Mouse (Mus musculus) layer of hippocampus, postnatal 25 days (tissue): ENCODE data around the gene Myo1d. TPM values are rescaled to one million over a fixed set of nuclear protein-coding genes. Genes with fewer than 3 reads are reported as not detected.

Experiments used
- DNase-seq, 2 experiments: peaks; one replicate each; pipeline ENCODE4 v3.0.0; 2022; ENCODE audit warnings: mixed read lengths in 2 of 2, low spot score in 1 of 2; ENCODE audit errors: extremely low spot score in 1 of 2
- total RNA-seq, 2 experiments: library from RNA; stranded (reverse); gene quantifications; 2 replicates each; pipeline ENCODE4 v1.2.3; 2021

Gene Myo1d
- 1 to 10 TPM; 6.6 to 6.8 TPM for total RNA-seq

DNA sequence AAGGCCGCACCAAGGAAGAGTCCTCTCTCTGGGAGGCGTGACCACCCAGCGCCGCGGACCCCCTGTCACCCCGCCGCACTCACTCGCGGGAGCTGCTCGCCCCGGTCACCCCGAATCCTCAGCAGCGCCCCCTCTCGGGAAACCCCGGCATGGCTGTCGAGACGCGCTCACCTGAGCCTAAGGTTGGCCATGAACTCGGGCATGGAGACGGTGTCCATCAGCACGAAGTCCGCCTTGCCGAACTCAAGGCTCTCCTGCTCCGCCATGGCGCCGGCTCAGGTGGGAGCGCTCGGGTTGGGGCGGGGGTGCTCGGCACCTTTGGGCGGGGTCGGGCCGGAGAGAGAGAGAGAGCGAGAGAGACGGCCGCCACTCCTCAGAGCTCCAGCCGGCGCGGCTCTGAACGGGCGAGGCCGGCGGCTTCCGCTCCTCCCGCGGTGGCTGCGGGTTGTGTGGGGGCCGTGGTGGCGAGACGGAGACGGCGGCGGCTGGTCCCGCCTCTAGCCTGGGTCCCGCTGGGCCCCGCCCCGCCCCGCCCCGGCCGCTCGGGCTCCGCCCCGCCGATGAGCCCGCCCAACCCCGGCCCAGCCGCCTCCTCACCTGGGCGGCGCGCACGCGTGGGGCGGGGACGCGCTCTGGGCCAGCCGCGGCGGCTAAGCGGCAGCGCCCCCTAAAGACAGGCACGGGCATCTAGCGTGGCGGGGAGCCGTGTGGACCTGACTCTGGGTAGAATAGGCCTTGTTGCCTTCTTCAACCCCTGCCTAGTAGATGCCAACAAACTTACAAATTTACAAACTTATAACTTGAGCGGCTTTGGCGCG, at the start of gene Myo1d:
Myo1d (minus strand) TSS at position 499 of the 818 bp plus-strand sequence.
- peak; percentile 79 to 85 for DNase-seq

DNA sequence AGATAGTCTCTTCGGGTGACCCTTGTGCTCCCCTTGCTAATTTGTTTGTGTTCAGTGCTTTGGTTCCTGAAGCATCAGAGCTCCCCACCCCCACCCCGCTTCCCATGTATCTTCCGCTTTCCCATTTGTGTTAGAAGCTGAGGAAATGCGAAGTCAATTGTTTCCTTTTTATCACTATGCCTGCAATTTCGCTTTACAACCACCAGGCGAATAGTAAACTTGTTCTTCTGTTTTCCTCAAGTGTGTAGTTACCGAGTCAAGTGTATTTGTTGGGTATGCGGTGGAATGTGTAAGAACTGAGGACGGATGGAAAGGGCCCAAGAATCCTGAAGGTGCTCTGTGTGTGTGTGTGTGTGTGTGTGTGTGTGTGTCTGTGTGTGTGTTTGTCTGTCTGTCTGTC, 42.0 kb upstream of the Myo1d start:
- no peak for DNase-seq

DNA sequence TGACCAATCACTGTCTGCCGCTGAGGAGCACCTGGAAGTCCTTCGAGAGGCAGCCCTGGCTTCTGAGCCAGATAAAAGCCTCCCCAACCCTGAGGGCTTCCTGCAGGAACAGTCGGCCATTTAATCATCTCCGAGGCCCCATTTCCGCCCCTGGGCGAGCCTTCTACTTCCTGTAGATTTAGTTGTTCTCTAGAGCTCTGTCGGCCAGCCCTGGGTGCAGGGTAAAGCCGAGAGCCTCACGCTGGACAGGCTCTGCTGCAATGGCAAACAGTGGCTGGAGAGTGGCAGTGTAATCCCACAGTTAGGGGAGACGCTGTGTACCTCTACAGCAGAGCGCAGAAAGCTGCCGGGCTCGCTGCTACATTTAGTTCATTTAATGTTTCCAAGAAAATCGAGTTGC, 41.5 kb upstream of the Myo1d start:
- peak in 1 of 2 experiments; percentile 20 for DNase-seq

DNA sequence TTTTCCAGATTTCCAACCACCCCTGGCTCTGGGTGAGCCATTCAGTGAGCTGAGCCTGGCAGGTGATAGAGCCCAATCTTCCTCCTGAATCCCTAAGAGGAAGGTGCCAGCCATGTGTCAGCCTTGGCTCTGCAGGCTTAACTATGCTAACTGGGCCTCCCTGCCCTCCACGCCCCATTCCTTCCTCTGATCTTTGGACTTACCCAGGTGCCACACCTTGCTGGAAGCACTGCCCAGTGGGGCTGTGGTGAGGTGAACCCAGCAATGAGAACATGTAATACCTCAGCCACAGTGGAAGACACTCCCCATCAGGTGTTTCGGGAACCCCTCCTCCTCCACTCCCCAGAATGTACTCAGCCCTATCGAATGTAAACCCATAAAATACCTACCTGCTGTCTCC, 40.3 kb upstream of the Myo1d start:
- DNase-seq, result no peak

DNA sequence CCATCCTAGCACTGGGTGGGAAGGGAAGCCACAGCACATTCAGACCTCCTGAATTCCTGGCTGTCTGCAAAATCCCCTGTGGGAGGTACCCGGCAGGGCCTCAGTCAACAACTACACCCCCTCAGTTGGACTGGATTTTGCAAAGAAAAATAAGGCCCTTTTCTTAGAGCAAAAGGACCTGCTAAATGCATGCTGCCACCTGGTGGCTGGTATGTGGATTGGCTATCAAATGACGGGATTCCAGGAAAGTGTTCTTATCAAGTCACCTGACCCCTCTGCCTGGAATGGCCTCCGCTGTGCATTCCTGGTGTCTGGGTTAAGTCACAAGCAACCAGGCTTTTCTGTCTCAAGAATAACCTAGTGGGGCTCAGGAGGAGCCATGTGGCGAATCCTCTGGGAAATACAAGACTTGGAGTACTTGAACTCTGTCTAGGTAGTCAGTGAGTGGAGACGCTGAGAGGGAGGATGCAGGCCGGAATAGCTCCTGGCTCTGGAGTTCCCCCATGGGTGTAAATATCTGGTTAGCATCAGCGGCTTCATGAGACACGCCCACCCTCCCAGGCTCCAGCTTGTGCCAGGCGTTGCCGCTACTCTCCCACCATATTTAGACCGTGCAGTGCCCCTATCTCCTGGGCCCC, 38.4 kb upstream of the Myo1d start:
- peak; percentile 41 to 61 for DNase-seq

DNA sequence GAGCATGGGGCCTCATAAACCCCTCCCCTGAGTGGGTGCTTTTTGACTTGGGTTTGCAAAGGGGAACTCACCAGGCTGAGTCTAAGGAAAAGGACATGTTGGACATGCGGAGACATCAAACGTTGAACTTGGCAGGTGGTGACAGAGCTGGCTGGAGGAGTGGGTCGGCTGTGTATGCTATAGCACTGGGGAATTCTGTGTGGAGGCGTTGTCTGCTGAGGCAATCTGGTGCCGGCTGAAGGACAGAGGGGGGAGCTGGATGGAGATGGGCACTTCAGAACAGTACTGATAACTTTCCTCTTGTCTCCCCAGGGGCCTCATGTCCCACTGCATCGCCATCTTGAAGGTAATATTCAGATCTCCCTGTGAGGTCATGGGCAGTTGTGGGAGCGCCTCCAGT, 35.5 kb upstream of the Myo1d start:
- DNase-seq, result no peak

DNA sequence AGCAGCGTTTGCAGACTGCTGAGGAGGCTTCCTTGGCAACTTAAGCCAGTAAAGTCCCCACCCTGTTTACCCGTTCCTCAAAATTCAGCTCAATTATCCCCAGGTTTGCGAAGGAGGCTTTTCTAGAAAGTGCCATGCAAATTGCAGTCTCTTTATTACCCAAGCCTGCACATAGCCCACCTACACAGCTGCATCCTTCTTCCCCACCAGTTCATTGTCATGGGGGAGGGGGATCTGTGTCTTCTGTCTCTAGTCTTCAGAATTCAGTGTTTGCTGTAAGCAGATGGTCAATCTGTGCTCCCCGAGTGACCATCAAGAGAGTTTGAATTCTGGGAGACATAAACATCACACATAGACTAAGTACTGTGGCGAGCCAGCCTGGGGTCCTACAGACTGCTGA, 31.3 kb upstream of the Myo1d start:
- DNase-seq, result no peak

DNA sequence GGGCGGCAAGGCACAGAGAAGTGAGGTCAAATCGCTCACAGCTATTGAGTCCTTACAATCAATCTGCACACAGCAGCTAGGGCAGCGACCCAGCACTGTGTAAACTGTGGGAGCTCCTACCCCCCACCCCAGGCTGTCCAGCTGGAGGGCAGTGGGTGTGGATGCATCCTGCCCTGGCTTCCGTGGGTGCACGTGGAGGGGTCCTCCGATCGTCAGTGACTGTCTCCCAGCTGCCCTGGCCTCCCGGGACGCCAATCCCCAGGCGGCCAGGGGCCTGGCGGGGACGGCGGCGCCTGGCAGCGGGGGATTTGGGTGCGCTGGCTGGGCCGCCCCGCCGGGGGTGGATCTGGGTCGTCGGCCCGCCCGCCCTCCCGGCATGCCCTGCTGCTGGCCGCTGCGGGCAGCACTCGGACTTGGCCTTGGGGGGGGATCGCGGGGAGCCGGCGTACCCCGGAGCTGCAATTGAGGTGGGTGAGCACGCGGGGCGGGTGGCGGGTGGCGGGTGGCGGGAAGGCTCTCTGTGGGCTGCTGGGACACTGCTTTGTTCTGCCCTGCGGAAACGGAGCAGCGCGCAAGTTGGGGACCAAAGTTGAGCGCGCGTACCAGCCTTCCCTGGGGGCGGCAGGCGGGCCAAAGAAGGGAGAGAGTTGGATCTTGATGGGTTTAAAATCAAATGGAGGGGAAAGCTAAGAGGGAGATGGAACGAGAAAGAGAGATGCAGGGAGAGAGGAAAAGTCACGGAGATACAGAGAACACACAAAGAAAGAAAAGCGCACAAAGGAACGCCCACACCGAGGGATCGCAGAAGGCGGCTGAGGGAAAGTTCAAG, 30.4 kb upstream of the Myo1d start, which contains the start of gene Tmem98:
Tmem98 (plus strand) TSS at position 183 of the 829 bp plus-strand sequence.
- no peak for DNase-seq

DNA sequence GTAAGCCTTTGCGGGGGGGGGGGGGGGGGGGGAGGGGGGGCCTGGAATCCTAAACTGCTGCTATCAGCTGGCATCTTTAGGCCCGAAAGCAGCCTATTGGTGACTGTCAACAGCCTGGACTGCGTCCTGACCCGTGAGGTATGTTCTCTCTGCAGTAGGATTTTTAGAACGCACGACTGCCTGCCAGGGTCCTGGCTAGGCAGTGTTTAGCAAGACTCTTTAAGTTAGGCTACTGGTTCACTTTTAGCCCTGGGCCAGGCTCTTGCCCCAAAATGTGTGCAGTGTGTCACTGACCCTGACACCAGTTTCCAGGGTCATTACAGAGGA, 29.8 kb upstream of the Myo1d start:
- no peak for DNase-seq

DNA sequence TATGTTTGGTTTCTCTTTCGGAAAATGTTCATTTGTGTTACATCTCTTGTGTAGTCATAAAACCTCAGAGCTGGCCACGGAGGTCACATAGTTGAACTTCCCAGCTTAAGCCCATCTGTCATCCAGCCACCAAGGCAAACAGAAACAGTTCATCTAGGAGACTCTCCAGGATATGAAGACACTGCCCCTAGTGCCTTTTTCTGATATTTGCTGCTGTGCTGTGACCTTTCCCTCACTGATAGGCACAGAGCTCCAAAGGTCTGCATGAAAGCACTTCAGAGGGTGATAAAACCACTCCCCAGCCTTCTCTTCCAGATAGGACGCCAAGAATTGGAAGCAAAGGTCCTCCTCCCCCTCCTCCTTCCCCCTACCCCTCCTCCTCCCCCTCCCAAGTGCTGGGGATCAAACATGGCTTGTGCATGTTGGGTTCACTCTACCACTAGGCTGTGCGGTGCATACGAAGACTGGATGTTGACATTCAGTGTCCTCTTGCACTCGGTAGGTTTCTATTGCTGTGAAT, 28.8 kb upstream of the Myo1d start:
- no peak for DNase-seq

DNA sequence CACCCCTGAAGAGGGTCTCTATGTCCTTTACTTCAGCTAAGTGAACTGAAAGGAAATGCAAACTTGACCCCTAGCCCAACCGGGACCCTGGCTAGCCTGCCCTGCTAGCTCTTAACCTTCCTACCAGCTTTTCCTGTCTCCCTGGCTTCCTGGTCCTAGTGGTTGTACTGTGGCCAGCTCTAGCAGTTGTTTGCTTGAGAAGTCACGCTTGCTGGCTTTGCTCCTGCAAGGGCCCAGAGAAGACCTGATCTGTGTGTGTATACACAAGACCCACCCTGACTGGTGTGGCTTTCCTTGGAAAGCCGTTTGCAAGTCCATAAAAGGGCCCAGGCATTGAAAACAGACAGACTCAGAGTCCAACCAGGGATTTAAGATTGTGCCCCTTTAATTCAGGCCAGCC, 22.9 kb upstream of the Myo1d start:
- DNase-seq, result no peak

DNA sequence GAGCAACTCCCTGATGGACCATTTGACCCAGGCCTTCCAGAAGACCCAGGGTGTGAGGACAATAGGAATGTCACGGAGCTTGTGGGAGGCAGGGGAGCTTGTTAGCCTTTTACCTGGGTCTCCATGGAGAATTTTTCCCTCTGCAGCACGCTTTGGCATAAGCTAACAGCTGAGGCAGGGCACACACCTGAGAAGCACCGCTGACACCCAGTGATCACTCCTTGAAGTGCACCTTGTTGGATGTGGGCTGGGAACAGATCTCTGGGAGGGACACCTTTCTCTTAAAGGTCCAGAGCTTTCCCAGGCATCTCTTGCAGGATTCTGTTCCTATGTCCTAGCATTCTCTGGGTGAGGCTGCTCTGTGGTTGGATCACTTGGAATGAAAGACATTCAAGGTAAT, 20.2 kb upstream of the Myo1d start:
- DNase-seq, result no peak

DNA sequence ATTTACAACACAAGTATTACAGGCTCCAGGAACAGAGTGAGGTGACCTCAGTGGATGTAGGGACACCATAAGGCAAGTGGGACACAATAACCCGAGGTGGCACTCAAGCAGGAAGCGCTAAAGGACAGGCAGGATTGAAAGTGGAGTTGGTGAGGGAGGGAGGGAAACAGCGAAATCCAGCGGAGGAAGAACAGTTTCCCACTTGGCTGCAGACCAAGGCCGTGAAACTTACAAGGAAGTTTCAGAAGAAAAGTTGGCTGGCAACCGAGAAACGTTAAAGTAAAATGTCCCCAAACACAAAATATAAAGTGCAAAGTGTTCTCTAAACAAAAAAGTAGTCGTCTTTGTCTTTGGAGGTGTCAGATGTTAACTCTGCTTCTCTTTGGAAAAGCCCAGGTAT, 15.6 kb upstream of the Myo1d start:
- no peak for DNase-seq

DNA sequence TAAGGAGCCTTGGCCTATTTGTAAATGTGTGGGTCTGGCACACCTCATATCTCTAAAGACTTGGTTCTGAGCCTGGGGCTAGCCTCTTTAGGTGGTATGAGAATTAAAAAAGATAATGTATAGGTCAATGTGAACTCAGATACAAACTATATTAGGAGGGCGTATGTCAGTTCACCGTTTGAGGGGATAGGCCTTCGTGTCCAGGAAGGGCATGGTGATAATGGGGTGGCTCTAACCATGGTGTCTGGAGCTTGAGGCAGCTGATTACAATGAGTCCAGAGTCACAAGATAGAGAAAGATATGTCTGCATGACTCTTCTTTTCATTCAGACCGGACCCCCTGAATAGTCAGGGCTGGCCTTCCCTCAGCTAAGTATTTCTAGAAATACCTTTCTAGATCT, 14.5 kb upstream of the Myo1d start:
- DNase-seq, result no peak

DNA sequence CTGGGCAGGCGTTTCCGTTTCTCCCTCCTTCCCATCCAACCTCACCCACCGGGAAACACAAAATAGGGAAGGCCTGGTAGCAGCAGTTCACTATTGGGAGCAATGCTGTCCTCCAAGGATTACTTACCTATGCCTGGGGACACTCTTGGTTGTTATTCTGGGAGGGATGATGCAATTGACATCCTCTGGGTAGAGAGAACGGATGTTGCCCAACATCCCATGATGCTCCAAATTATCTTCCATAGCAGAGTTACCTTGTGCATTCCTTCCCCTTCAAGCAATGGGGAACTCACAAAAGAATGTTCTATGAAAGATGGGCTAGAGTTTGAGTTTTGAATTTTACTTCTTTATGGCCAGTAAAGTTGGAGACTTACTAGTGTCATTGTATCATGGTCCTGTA, 13.6 kb upstream of the Myo1d start:
- DNase-seq, result no peak

DNA sequence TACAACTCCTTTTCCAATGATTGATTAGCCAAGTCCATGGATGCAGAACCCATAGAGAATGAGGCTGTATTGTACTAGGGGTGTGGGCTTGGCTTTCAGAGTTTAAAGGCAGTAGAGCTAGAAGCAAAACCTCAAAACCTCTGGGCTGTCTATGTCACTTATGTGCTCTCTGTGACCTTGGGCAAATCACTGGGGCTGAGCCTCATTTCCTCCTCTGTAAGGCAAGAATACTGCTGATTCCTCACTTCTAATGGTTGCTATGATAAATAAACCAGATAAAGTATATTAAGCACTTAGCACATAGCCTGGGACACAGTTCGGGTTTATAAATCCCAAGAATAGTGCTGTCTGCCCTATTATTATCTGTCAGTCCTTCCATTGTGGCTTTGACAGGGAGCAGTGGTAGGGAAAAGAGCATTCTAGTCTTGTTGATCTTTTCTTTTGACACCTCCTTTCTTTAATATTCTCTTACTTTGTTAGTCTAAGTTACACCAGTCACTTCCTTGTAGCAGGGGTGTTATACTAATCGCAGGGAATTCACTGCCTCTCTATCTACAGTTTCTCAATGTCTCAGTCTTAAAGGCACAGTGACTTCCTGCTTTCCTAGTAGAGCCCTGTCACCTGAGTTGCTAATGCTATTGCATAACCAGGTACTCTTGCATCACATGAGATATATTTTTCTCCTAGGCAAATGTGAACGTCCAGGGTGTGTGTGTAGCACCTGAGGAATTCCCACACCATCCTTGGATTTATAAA, 12.0 kb upstream of the Myo1d start:
- no peak for DNase-seq

DNA sequence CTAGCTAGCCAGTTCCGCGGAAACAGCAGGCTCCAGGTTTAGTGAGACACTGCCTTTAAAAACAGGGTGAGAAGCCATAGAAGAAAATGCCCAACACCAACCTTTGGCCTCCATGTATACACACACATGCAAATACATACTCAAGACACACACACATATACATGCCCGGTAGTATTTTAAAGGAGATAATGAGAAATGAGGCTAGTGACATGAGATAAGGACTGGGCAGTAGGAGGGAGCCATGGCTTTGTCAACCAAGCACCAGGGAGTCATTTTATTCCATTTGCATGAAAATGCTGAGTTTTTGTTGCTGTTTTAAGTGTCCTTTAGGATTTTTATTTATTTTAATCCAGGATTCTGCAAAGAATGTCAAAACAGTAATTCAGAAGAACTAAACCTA, 10.6 kb upstream of the Myo1d start:
- no peak for DNase-seq

DNA sequence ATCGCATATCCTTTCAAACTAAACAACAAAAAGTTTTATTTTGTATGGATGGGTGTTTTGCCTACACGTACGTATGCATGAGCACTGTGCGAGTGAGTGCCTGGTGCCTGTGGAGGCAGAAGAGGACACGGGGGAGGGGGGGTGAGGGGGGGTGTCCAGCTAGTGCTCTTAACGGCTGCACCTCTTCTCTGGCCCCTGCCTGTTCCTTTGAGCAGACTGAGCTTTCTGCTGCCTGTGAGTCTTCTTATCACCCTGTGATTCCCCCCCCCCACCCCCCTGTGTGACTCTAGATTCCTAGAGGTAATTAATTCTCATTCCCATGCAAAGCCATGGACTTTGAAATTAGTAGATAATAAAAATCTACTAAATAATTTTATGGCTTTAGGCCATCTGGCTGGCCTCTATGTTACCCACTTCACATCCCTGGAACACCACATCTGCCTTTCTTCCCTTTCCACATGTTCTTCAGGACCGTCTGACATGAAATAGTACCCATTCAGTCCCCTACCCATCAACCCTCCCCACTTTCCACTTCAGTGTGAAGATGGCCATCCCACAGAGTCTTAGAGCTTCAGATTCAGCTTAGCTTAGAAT, 9.9 kb upstream of the Myo1d start:
- no peak for DNase-seq

DNA sequence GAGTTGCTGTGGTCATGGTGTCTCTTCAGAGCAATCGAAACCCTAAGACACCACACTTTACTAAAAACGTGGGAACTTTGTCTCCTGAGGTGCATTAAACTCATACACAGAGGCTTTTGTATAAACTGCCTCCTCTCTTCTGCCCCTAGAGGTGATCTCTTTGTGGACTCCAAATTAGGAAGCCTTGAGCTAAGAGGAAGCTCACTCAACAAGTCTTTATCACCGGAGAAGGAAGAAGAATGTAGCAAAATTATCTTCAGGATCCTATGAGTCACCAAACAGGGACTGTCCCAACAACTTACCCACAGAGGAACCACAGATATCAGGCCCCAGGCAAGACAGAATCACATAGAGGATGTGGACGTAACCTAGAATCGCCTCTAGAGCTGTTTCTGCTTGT, 5.8 kb upstream of the Myo1d start:
- DNase-seq, result no peak

DNA sequence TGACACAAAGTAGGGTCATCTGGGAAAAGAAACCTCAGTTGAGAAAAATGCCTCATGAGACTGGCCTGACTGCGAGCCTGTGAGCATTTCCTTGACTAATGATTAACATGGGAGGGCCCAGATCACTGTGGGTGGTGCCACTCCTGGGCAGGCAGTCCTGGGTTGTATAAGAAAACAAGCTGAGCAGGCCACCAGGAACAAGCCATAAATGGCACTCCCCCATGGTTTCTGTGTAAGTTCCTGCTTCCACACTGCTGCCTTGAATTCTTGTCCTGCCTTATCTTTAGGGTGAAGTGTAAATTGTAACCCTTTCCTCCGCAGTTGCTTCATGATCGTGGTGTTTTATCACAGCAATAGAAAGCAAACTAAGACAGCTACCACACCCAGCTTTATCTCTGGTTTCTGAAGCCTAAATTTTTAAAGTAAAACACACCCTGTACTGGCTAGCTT, 4.5 kb upstream of the Myo1d start:
- DNase-seq, result no peak
